Mouse (Mus musculus): ENCODE measurements around the gene Lurap1l. TPM values are rescaled to one million over a fixed set of nuclear protein-coding genes. Genes with fewer than 3 reads are reported as not detected.

Lurap1l gene
- total and polyA plus RNA-seq, 2 experiments from 2014 or later: 8.1 to 14.5 TPM

DNA sequence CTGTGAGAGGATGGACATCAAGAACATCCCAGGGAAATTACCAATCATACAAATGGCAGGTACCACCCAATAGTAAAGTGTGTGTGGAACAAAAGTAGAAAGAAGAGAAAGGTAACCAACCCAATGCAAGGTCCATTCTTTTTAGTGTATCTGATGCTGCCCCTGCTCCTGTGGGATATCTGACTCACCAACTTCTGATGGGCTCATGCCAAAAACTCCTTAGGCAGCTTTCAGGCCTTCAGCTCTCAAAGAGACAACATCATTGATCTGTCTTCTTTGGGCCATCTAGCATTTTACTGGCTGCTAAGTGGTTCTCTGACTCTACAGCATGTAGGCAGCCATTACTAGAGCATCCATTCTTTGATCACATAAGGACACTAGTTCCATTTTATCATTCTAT lies 63.5 kb downstream of the Lurap1l start:
- no peaks in the 10 kb centered on the region for H3K9me3 ChIP-seq (ENCODE audit: low read length)
- no peaks in the 10 kb centered on the region for H3K4me1 ChIP-seq (ENCODE audit: insufficient read depth, low read length)
- no peaks in the 10 kb centered on the region for H3K36me3 ChIP-seq (ENCODE audit: insufficient read depth, low read length)
- no peak overlapping the region for H3K4me2 ChIP-seq (ENCODE audit: low read depth, low read length, poor library complexity, severe bottlenecking)
- DNase-seq (ENCODE audit: low spot score): no peak
- no peak overlapping the region for H3K27ac ChIP-seq (ENCODE audit: low read depth, low read length)
- TF ChIP-seq CTCF (IDR thresholded peaks at IDR 0.05): no peak
- no peak overlapping the region for H3K9ac ChIP-seq (replicated peaks; ENCODE audit: low read length, poor library complexity, severe bottlenecking)
- H3K4me3 ChIP-seq (ENCODE audit: low read depth, low read length): no peak overlapping the region
- ATAC-seq (ENCODE audit: low FRiP score): no peak
- H3K27me3 ChIP-seq (ENCODE audit: insufficient read depth, low read length): no peaks in the 10 kb centered on the region

DNA sequence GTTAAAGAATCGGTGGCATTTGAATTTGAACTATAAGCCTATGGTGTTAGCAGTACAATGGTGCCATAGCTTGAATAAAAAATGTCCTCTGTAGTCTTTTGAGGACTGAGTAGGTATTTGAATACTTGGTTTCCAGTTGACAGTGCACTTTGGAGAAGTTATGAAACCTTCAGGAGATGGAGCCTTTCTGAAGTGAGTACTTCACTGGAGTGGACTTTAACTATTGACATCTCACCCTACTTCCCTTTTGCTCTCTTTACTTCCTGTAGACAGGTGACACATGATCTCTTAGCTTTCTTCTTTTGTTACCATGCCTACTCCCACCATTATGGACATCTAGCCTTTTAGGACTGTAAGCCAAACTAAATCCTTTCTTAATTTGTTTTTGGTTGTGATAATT lies 80.4 kb downstream of the Lurap1l start:
- Histone ChIP-seq H3K27ac (ENCODE audit: low read depth, low read length) (no peak overlapping the region), H3K4me2 (ENCODE audit: low read depth, low read length, poor library complexity, severe bottlenecking) (no peak overlapping the region), H3K36me3 (ENCODE audit: insufficient read depth, low read length) (no peaks in the 10 kb centered on the region), H3K9me3 (ENCODE audit: low read length) (no peaks in the 10 kb centered on the region), H3K4me1 (ENCODE audit: insufficient read depth, low read length) (no peaks in the 10 kb centered on the region), H3K4me3 (ENCODE audit: low read depth, low read length) (no peak overlapping the region), H3K9ac (replicated peaks; ENCODE audit: low read length, poor library complexity, severe bottlenecking) (no peak overlapping the region), H3K27me3 (ENCODE audit: insufficient read depth, low read length) (no peaks in the 10 kb centered on the region)
- no peak for TF ChIP-seq CTCF (IDR thresholded peaks at IDR 0.05)
- DNase-seq (ENCODE audit: low spot score): no peak
- ATAC-seq (ENCODE audit: low FRiP score): no peak
- 79% methylated on average over 1 of the region's 1 CpGs for WGBS

DNA sequence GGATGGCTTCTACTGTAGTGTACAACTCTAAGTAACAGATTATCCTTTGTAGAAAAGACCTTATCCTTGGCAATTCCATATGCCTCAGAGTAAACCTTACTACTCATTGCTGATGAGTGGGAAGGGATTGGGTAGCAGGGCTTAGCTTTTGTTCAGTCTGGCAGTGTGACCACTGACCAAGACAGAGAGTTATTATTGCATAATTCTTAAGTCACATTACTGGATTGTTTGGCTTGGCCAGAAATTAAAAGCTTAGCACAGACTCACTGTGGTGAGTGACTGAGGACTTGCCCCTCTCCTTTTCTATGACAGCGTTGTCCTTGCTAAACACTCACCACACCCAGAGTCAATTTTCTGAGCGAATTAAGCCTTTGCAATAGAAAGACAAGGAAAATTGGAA lies 93.1 kb downstream of the Lurap1l start:
- ATAC-seq (ENCODE audit: low FRiP score): no peak
- Histone ChIP-seq H3K27me3 (ENCODE audit: insufficient read depth, low read length) (no peaks in the 10 kb centered on the region), H3K4me3 (ENCODE audit: low read depth, low read length) (no peak overlapping the region), H3K4me2 (ENCODE audit: low read depth, low read length, poor library complexity, severe bottlenecking) (no peak overlapping the region), H3K4me1 (ENCODE audit: insufficient read depth, low read length) (0 out of 2 replicates have a peak, but pooled peaks cover 2% of the 10 kb centered on the region), H3K9me3 (ENCODE audit: low read length) (0 out of 2 replicates have a peak, but pooled peaks cover 4% of the 10 kb centered on the region), H3K27ac (ENCODE audit: low read depth, low read length) (no peak overlapping the region), H3K9ac (replicated peaks; ENCODE audit: low read length, poor library complexity, severe bottlenecking) (no peak overlapping the region), H3K36me3 (ENCODE audit: insufficient read depth, low read length) (no peaks in the 10 kb centered on the region)
- DNase-seq (ENCODE audit: low spot score): no peak
- TF ChIP-seq CTCF (IDR thresholded peaks at IDR 0.05): no peak
- WGBS: 84% methylated on average over 2 of the region's 2 CpGs

Small RNAs within 50 kb of the gene (microRNA-seq; reads per million reads assigned to microRNA genes)
- not detected for gene Gm27452 (ENCODE audit: borderline number of aligned reads)

Other genes with a start within 250 kb of the Lurap1l start
- 1.2 TPM in 1 of 2 replicates, not detected in the other for gene Tyrp1, start 76.5 kb upstream of the Lurap1l start, total RNA-seq (2014; rRNA removed)
- 0.17 TPM in 1 of 2 replicates, not detected in the other for gene Tyrp1, start 76.5 kb upstream of the Lurap1l start, polyA plus RNA-seq (2015; fragmentation: Nextera tagmentation; extraction: Ambion mirVana)

Measured in midbrain, postnatal 0 days (tissue).